Mouse (Mus musculus): Measurements from ENCODE around the gene Rsrc2.
"Not testable (repeated sequence)": the region's sequence is repeated elsewhere in the genome, so short reads cannot be mapped to it uniquely, and the experiment has no call there.

Gene Rsrc2

GRCm38 (mm10) chr5:123749065-123750064, at the start of gene Rsrc2, which contains the start of gene Kntc1:
Gene Rsrc2 (minus strand): TSS chr5:123749414.
Gene Kntc1 (plus strand): TSS chr5:123749716.
- DNase-seq (ENCODE audit: inconsistent age in 2 of 2, low spot score in 1 of 2), result peak; percentile 99 to 100

DNA sequence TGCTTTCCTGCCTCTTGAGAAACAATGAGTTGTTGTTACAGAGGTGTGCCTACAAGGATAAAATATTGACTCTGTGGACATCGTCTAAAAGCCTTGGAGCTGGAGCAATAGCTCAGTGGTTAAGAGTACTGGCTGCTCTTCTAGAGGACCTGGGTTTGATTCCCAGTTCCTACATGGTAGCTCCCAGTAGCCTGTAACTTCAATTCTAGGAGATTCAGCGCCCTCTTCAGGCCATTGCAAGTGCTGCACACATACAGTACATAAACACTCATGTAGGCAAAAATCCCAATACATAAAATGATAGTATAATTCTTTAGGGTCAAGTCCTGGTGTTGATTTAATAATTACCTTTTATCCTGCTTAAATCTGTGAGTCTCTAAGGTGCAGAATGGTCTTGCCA, 43.9 kb upstream of the Rsrc2 start:
- DNase-seq (ENCODE audit: inconsistent age in 2 of 2, low spot score in 1 of 2), result no peak

- no peak for DNase-seq (ENCODE audit: inconsistent age in 2 of 2, low spot score in 1 of 2)
These were observed 39.8 kb upstream of the Rsrc2 start for GRCm38 (mm10) chr5:123788976-123789375.

DNA sequence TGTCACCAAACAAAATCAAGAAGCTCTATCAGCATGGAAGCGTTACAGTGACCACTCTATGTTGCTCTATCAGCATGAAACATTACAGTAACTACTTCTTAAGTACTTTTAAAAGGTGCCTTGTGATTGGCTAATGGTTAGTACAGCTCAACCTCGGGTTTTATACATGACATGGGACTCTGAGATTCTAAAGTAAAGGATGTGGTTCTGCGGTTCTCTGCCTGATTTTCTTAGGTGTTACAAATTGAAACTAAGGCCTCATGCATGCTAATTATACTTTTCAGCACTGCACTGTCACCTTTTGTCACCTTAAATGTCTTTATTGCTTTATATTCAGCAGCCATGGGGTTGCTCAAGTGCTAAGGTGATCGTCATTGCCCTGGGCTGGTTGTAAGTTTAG, 32.6 kb upstream of the Rsrc2 start:
- no peak for DNase-seq (ENCODE audit: inconsistent age in 2 of 2, low spot score in 1 of 2)

DNA sequence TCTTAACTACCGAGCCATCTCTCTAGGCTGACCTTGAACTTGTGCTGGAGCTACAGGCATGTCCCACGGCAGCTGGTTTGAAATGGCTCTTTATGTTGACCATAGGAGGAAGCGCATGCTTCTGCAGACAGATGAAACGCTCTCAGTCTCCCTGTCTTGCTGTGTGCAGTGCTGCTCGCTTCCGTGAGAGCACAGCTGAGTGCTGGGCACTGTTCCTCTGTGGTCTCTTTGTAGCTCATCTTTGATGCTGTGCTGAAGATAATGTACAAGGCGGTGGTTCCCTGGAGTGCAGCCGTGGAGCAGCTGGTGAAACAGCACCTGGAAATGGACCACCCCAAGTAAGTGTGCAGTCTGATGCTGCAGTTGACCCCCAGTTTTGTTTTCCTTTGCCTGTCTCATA, 31.5 kb upstream of the Rsrc2 start:
- no peak for DNase-seq (ENCODE audit: inconsistent age in 2 of 2, low spot score in 1 of 2)

- DNase-seq (ENCODE audit: inconsistent age in 2 of 2, low spot score in 1 of 2), result no peak
These were observed 24.2 kb upstream of the Rsrc2 start for GRCm38 (mm10) chr5:123773441-123773840.

- DNase-seq (ENCODE audit: inconsistent age in 2 of 2, low spot score in 1 of 2), result not testable (repeated sequence)
These were observed 17.2 kb upstream of the Rsrc2 start for GRCm38 (mm10) chr5:123766455-123766854.

DNA sequence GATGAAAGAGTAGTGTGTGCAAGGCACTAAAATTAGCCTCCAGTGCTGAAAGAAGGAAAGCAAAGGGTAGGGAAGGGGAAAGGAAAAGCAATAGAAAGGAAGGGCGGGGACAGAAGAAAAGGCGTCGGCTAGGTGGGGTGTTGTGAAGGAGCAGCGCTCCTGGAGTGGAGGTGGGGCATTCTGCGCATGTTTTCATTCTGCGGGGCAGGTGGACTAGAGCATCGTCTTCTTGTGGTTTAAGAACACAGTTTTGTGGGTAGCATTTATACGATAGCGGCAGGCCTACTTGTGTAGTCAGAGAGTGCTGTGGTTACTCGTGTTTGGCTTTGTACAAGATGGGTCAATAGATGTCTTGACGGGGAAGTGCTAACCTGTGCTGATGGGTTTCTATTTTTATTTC, 16.3 kb upstream of the Rsrc2 start:
- DNase-seq (ENCODE audit: inconsistent age in 2 of 2, low spot score in 1 of 2), result no peak

- DNase-seq (ENCODE audit: inconsistent age in 2 of 2, low spot score in 1 of 2), result peak in 1 of 2 experiments; percentile 59
These were observed 712 bp downstream of the Rsrc2 start for GRCm38 (mm10) chr5:123748339-123749064.

- no peak for DNase-seq (ENCODE audit: inconsistent age in 2 of 2, low spot score in 1 of 2)
These were observed 1.6 kb downstream of the Rsrc2 start for GRCm38 (mm10) chr5:123747604-123748003.

GRCm38 (mm10) chr5:123746253-123746652, 3.0 kb downstream of the Rsrc2 start:
- DNase-seq (ENCODE audit: inconsistent age in 2 of 2, low spot score in 1 of 2), result peak in 1 of 2 experiments; percentile 42

GRCm38 (mm10) chr5:123744358-123744757, 4.9 kb downstream of the Rsrc2 start:
- no peak for DNase-seq (ENCODE audit: inconsistent age in 2 of 2, low spot score in 1 of 2)

DNA sequence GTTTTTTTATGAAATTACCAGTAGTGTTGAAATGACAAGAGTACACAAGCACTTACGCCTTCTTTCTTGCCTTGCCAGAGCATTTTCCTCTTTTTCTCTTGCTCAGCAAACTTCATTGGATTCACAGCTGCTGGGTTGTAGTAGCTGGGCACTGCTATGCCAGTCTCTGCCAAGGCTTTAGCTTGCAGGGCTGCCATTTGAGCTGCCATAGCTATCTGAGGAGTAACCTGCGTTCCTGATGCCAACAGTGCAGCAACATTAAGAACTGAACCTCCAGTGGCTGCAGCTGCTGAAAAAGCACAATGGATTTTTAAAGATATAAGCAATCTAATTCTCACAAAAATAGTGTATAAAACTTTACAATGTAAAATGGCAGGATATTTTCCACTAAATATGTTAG, 18.2 kb downstream of the Rsrc2 start:
- no peak for DNase-seq (ENCODE audit: inconsistent age in 2 of 2, low spot score in 1 of 2)

GRCm38 (mm10) chr5:123723816-123724215, 25.4 kb downstream of the Rsrc2 start:
- not testable (repeated sequence) for DNase-seq (ENCODE audit: inconsistent age in 2 of 2, low spot score in 1 of 2)

GRCm38 (mm10) chr5:123720328-123721311, 28.6 kb downstream of the Rsrc2 start, which contains the start of gene Zcchc8:
Gene Zcchc8 (minus strand): TSS chr5:123721100.
- peak; percentile 96 to 98 for DNase-seq (ENCODE audit: inconsistent age in 2 of 2, low spot score in 1 of 2)

GRCm38 (mm10) chr5:123714622-123715021, 34.6 kb downstream of the Rsrc2 start:
- DNase-seq (ENCODE audit: inconsistent age in 2 of 2, low spot score in 1 of 2), result no peak

DNA sequence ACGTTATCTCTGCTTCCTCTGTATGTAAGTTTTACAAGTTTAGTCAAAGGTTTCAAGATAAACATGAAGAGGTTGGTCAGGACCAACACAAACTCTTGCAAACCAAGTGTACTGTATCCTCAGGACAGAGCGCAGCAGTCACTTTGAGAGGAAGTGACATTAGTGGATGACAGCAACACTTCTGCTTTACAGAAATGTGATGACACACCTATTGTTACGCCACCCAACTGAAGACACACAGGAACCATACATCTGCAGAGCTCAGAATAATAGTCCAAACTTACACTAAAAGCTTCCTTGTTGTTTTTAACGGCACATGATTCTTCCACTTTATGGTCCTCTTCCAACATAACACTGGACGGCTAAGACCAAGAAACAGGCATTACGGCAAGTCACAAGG, 35.4 kb downstream of the Rsrc2 start:
- DNase-seq (ENCODE audit: inconsistent age in 2 of 2, low spot score in 1 of 2), result no peak

DNA sequence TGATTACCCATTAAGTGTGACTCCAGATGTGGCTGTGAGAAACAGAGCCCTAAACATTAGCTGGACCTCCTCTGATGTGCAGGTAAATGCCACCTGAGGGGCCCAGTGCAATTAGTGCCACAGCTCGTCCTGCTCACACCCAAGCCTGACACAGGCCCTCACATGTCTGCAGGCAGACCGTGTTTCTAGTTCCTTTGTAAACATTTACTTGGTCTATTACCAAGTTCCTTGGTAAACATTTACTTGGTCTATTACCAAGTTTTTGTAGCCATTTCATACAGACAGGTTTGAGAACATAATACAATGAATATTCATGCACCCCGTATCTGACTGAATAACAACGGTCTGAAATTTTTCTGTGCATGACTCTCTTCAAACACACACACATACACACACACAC, 39.6 kb downstream of the Rsrc2 start:
- no peak for DNase-seq (ENCODE audit: inconsistent age in 2 of 2, low spot score in 1 of 2)

- no peak for DNase-seq (ENCODE audit: inconsistent age in 2 of 2, low spot score in 1 of 2)
These were observed 40.6 kb downstream of the Rsrc2 start for GRCm38 (mm10) chr5:123708598-123708997.

- DNase-seq (ENCODE audit: inconsistent age in 2 of 2, low spot score in 1 of 2), result peak; percentile 53 to 77
These were observed 48.6 kb downstream of the Rsrc2 start for GRCm38 (mm10) chr5:123700625-123701024.

All from adrenal gland, adult (tissue).